Mouse (Mus musculus): ENCODE data around the gene Gm7075. TPM values are rescaled to one million over a fixed set of nuclear protein-coding genes. Genes with fewer than 3 reads are reported as not detected.
"Not testable (repeated sequence)": the region's sequence is repeated elsewhere in the genome, so short reads cannot be mapped to it uniquely, and the experiment has no call there.

The Gm7075 gene
- total RNA-seq (2014; rRNA removed), result not detected in 2 replicates
- not detected in 2 replicates for polyA plus RNA-seq (2012; rRNA removed)

DNA sequence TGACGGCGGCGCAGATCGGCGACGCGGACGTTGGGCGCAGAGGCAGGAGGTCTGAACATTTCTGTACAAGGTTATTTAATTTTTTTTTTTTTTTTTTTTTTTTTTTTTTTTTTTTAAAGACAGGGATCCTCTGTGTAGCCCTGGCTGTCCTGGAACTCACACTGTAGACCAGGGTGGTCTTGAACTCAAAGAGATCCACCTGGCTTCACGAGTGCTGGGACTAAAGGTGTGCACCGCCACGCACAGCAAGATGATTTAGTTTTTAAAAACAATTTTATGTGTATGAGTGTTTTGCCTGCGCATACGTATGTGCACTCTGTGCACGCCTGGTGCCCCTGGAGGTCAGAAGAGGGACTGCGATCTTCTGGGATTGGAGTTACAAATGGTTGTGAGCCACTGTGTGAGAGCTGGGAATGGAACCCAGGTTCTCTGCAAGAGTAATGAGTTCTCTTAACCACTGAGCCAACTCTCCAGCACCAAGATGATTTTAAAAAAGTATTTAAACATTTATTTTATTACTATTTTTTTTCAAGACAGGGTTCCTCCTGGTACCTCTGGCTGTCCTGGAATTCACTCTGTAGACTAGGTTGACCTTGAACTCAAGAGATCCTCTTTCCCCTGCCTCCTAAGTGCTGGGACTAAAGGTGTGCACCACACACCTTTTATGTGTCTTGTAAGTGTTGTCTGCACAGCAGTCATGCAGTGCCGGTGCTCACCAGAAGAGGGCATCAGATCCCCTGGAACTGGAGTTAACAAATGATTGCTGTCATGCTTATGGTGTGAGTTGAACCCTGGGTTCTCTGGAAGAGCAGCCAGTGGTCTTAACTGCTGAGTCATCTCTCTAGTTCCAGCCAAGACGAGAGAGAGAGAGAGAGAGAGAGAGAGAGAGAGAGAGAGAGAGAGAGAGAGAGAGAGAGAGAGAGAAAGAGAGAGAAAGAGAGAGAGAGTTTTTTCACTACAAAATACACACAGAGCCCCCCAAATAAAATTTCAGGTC lies at the start of gene Gm7075:
TSS of gene Gm7075 (minus strand) at position 51 of the 997 bp plus-strand sequence.
- H3K36me3 ChIP-seq (ENCODE audit: control insufficient read depth, insufficient read depth, low read length), result no peaks in the 10 kb centered on the region
- no peak within 1 kb of the TSS for H3K9ac ChIP-seq (ENCODE audit: low read depth, low read length)
- H3K27me3 ChIP-seq (ENCODE audit: control insufficient read depth, insufficient read depth, low read length), result no peaks in the 10 kb centered on the region
- TF ChIP-seq CTCF (IDR thresholded peaks at IDR 0.05; ENCODE audit: low read depth, low read length) (peak; percentile 70), POLR2A (IDR thresholded peaks at IDR 0.05; ENCODE audit: extremely low read depth, insufficient read depth, low read length) (no peak)
- no peak within 1 kb of the TSS for H3K27ac ChIP-seq (replicated peaks; ENCODE audit: insufficient read depth, low read depth, low read length)
- H3K79me2 ChIP-seq (ENCODE audit: control insufficient read depth, insufficient read depth, low read length), result no peaks in the 10 kb centered on the region
- no peaks in the 10 kb centered on the region for H3K4me1 ChIP-seq (ENCODE audit: control insufficient read depth, insufficient read depth, low read length)
- peak; percentile 39 for DNase-seq (ENCODE audit: extremely low read depth, low read depth, low spot score)
- H3K4me3 ChIP-seq (ENCODE audit: insufficient read depth, low read depth, low read length), result no peak within 1 kb of the TSS
- 92% methylated on average over 18 of the region's 18 CpGs for WGBS

- H3K79me2 ChIP-seq (ENCODE audit: control insufficient read depth, insufficient read depth, low read length), result no peaks in the 10 kb centered on the region
- H3K27ac ChIP-seq (replicated peaks; ENCODE audit: insufficient read depth, low read depth, low read length), result no peak overlapping the region
- no peak for DNase-seq (ENCODE audit: extremely low read depth, low read depth, low spot score)
- TF ChIP-seq POLR2A (IDR thresholded peaks at IDR 0.05; ENCODE audit: extremely low read depth, insufficient read depth, low read length), result no peak
- TF ChIP-seq CTCF (IDR thresholded peaks at IDR 0.05; ENCODE audit: low read depth, low read length), result no peak
- no peak overlapping the region for H3K4me3 ChIP-seq (ENCODE audit: insufficient read depth, low read depth, low read length)
- no peaks in the 10 kb centered on the region for H3K27me3 ChIP-seq (ENCODE audit: control insufficient read depth, insufficient read depth, low read length)
- H3K4me1 ChIP-seq (ENCODE audit: control insufficient read depth, insufficient read depth, low read length), result no peaks in the 10 kb centered on the region
- WGBS, result 78% methylated on average over 5 of the region's 5 CpGs
- H3K36me3 ChIP-seq (ENCODE audit: control insufficient read depth, insufficient read depth, low read length), result no peaks in the 10 kb centered on the region
- H3K9ac ChIP-seq (ENCODE audit: low read depth, low read length), result no peak overlapping the region
Observed at GRCm38 (mm10) chr10:63460935-63461334, 39.3 kb upstream of the Gm7075 start.

- no peaks in the 10 kb centered on the region for H3K27me3 ChIP-seq (ENCODE audit: control insufficient read depth, insufficient read depth, low read length)
Observed at GRCm38 (mm10) chr10:63457292-63458128, 35.9 kb upstream of the Gm7075 start.

DNA sequence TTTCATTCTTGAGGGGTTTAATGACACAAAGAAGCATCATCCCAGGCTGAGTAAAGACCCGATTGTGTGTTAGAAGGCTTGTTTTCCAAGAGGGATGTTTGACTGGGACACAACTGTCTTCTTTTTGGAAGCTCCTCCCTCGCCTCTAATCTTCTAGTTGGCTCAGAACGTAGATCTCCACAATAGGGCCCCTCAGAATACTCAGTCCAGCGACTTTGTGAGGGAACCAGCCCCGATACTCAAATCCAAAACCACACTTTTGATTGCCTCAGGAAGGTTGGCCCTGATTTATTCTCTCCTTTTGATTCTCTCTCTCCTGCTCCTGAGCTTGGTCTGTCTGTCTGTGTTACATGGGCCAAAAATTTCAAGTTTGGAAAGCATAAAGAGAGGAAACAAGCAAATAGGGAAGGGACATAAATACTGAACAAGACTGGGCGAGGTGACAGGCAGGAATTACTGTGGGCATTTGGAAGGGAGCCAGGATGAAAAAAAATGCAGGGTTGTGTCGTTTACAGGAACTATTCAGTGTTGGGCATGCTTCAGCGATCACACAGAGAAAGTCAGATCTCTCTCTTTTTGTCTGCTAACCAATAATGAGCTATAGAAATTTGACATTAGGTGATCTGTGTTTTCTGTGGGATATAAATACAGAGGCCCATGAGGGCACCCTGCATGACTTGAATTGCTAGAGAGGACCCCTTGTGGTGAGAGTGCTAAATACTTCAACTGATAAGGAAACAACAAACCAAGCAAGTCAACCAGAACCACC lies 33.7 kb upstream of the Gm7075 start:
- Histone ChIP-seq H3K9ac (ENCODE audit: low read depth, low read length) (no peak overlapping the region), H3K27ac (replicated peaks; ENCODE audit: insufficient read depth, low read depth, low read length) (no peak overlapping the region), H3K36me3 (ENCODE audit: control insufficient read depth, insufficient read depth, low read length) (no peaks in the 10 kb centered on the region), H3K4me3 (ENCODE audit: insufficient read depth, low read depth, low read length) (no peak overlapping the region), H3K4me1 (ENCODE audit: control insufficient read depth, insufficient read depth, low read length) (no peaks in the 10 kb centered on the region), H3K27me3 (ENCODE audit: control insufficient read depth, insufficient read depth, low read length) (no peaks in the 10 kb centered on the region), H3K79me2 (ENCODE audit: control insufficient read depth, insufficient read depth, low read length) (no peaks in the 10 kb centered on the region)
- WGBS, result 75% methylated on average over 8 of the region's 8 CpGs
- TF ChIP-seq POLR2A (IDR thresholded peaks at IDR 0.05; ENCODE audit: extremely low read depth, insufficient read depth, low read length), result no peak
- TF ChIP-seq CTCF (IDR thresholded peaks at IDR 0.05; ENCODE audit: low read depth, low read length), result no peak
- no peak for DNase-seq (ENCODE audit: extremely low read depth, low read depth, low spot score)

More at GRCm38 (mm10) chr10:63457292-63458128, 35.9 kb upstream of the Gm7075 start:
- Histone ChIP-seq H3K9ac (ENCODE audit: low read depth, low read length) (no peak overlapping the region), H3K27ac (replicated peaks; ENCODE audit: insufficient read depth, low read depth, low read length) (no peak overlapping the region), H3K4me3 (ENCODE audit: insufficient read depth, low read depth, low read length) (no peak overlapping the region), H3K4me1 (ENCODE audit: control insufficient read depth, insufficient read depth, low read length) (no peaks in the 10 kb centered on the region), H3K36me3 (ENCODE audit: control insufficient read depth, insufficient read depth, low read length) (no peaks in the 10 kb centered on the region), H3K79me2 (ENCODE audit: control insufficient read depth, insufficient read depth, low read length) (no peaks in the 10 kb centered on the region)
- TF ChIP-seq CTCF (IDR thresholded peaks at IDR 0.05; ENCODE audit: low read depth, low read length) (no peak), POLR2A (IDR thresholded peaks at IDR 0.05; ENCODE audit: extremely low read depth, insufficient read depth, low read length) (no peak)
- WGBS, result 68% methylated on average over 17 of the region's 17 CpGs
- no peak for DNase-seq (ENCODE audit: extremely low read depth, low read depth, low spot score)

- no peaks in the 10 kb centered on the region for H3K79me2 ChIP-seq (ENCODE audit: control insufficient read depth, insufficient read depth, low read length)
- TF ChIP-seq CTCF (IDR thresholded peaks at IDR 0.05; ENCODE audit: low read depth, low read length), result no peak
- TF ChIP-seq POLR2A (IDR thresholded peaks at IDR 0.05; ENCODE audit: extremely low read depth, insufficient read depth, low read length), result no peak
- H3K4me1 ChIP-seq (ENCODE audit: control insufficient read depth, insufficient read depth, low read length), result no peaks in the 10 kb centered on the region
- DNase-seq (ENCODE audit: extremely low read depth, low read depth, low spot score), result no peak
- H3K36me3 ChIP-seq (ENCODE audit: control insufficient read depth, insufficient read depth, low read length), result no peaks in the 10 kb centered on the region
- H3K4me3 ChIP-seq (ENCODE audit: insufficient read depth, low read depth, low read length), result no peak overlapping the region
- 88% methylated on average over 4 of the region's 4 CpGs for WGBS
- H3K9ac ChIP-seq (ENCODE audit: low read depth, low read length), result no peak overlapping the region
- H3K27ac ChIP-seq (replicated peaks; ENCODE audit: insufficient read depth, low read depth, low read length), result no peak overlapping the region
- no peaks in the 10 kb centered on the region for H3K27me3 ChIP-seq (ENCODE audit: control insufficient read depth, insufficient read depth, low read length)
Observed at GRCm38 (mm10) chr10:63453926-63454325, 32.3 kb upstream of the Gm7075 start.

DNA sequence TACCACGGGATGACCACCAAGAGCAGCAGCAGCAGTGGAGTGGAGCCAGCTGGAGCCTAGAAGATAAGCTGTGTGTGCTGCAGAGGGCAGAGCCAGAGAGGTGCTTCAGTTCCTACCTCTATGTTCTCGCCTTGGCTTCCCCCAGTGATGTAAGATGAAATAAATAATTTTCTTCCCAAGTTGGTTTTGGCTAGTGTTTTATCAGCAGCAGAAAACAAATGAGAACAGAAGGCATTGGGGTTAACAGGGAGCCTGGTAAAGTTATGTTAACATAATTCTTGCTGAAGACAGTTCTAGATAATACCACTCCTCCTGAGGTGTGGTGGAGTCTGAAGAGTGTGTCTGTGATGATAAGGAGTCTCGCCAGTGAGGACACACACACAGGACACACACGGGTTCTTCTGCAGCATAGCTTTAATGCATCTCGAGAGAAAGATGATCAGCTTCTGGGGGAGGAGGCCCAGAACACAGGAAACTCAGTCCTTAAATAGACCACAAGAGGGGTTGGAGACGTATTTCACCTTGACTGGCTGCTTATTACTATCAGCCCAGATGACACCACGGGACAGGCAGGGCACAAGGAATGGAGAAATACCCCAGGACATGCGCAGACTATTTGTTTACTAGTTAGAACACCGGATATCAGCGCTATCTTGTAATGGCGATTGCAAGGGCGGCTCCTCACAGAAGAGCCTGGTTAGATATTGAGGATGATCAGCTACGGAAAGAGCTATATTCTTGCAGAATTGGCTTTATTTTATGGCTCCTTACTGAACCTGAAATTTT lies 23.2 kb upstream of the Gm7075 start:
- not testable (repeated sequence) for H3K27ac ChIP-seq (replicated peaks; ENCODE audit: insufficient read depth, low read depth, low read length); H3K36me3 ChIP-seq (ENCODE audit: control insufficient read depth, insufficient read depth, low read length); H3K79me2 ChIP-seq (ENCODE audit: control insufficient read depth, insufficient read depth, low read length); H3K4me3 ChIP-seq (ENCODE audit: insufficient read depth, low read depth, low read length); DNase-seq (ENCODE audit: extremely low read depth, low read depth, low spot score); H3K27me3 ChIP-seq (ENCODE audit: control insufficient read depth, insufficient read depth, low read length); H3K9ac ChIP-seq (ENCODE audit: low read depth, low read length); H3K4me1 ChIP-seq (ENCODE audit: control insufficient read depth, insufficient read depth, low read length)
- 82% methylated on average over 13 of the region's 13 CpGs for WGBS

All from liver, adult 2 months (tissue).